Mouse (Mus musculus): ENCODE results near the gene Gm13287. TPM values are rescaled to one million over a fixed set of nuclear protein-coding genes. Genes with fewer than 3 reads are reported as not detected.
"Not testable (repeated sequence)": the region's sequence is repeated elsewhere in the genome, so short reads cannot be mapped to it uniquely, and the experiment has no call there.

Gene Gm13287
- polyA plus RNA-seq, 1 experiment from 2014 or later, result not detected

DNA sequence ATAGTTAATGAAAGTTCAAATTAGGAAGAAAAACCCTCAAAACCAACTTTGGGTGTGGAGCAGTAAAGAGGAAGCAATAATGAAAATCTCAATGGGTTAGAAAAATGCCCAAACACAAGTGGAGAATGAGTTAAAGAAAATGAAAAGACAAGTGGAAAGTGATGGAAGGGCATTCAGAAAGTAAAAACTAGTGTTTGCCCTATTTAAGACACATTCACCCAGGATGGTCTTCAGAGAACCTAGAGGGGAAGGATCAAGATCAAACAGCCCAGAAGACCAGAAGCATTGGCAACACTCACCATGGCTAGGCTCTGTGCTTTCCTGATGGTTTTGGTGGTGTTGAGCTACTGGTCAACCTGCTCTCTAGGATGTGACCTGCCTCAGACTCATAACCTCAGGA is 24.1 kb downstream of the Gm13287 start, which contains the start of gene Ifna6:
Gene Ifna6 (plus strand): TSS at position 301 of the 400 bp plus-strand sequence.
- H3K36me3 ChIP-seq (ENCODE audit: control insufficient read depth, insufficient read depth); H3K4me2 ChIP-seq (ENCODE audit: low read depth, low read length); H3K9me3 ChIP-seq (replicated peaks; ENCODE audit: control insufficient read depth, low read length); H3K4me3 ChIP-seq (ENCODE audit: low read length); H3K27me3 ChIP-seq (ENCODE audit: control insufficient read depth, insufficient read depth, low read length); H3K4me1 ChIP-seq (ENCODE audit: control insufficient read depth, insufficient read depth, low read length); ATAC-seq (replicated peaks; ENCODE audit: extremely low read depth, insufficient read depth, low FRiP score); H3K27ac ChIP-seq (ENCODE audit: low read length); H3K9ac ChIP-seq (ENCODE audit: low read length): not testable (repeated sequence)

GRCm38 (mm10) chr4:88830523-88830922 is 27.5 kb downstream of the Gm13287 start:
- ATAC-seq (replicated peaks; ENCODE audit: extremely low read depth, insufficient read depth, low FRiP score), result no peak
- no peak overlapping the region for H3K4me3 ChIP-seq (ENCODE audit: low read length)
- no peaks in the 10 kb centered on the region for H3K9me3 ChIP-seq (replicated peaks; ENCODE audit: control insufficient read depth, low read length)
- no peaks in the 10 kb centered on the region for H3K36me3 ChIP-seq (ENCODE audit: control insufficient read depth, insufficient read depth)
- H3K27me3 ChIP-seq (ENCODE audit: control insufficient read depth, insufficient read depth, low read length), result no peaks in the 10 kb centered on the region
- H3K4me2 ChIP-seq (ENCODE audit: low read depth, low read length), result no peak overlapping the region
- 15% methylated on average over 4 of the region's 4 CpGs for WGBS
- no peaks in the 10 kb centered on the region for H3K4me1 ChIP-seq (ENCODE audit: control insufficient read depth, insufficient read depth, low read length)
- H3K9ac ChIP-seq (ENCODE audit: low read length), result no peak overlapping the region
- H3K27ac ChIP-seq (ENCODE audit: low read length), result no peak overlapping the region

DNA sequence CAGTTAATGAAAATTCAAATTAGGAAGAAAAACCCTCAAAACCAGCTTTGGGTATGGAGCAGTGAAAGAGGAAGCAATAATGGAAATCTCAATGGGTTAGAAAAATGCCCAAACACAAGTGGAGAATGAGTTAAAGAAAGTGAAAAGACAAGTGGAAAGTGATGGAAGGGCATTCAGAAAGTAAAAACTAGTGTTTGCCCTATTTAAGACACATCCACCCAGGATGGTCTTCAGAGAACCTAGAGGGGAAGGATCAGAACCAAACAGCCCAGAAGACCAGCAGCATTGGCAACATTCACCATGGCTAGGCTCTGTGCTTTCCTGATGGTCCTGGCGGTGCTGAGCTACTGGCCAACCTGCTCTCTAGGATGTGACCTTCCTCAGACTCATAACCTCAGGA is 32.2 kb downstream of the Gm13287 start, which contains the start of gene Ifna5:
Gene Ifna5 (plus strand): TSS at position 301 of the 400 bp plus-strand sequence.
- not testable (repeated sequence) for H3K9ac ChIP-seq (ENCODE audit: low read length); H3K4me3 ChIP-seq (ENCODE audit: low read length); H3K4me2 ChIP-seq (ENCODE audit: low read depth, low read length); ATAC-seq (replicated peaks; ENCODE audit: extremely low read depth, insufficient read depth, low FRiP score); H3K36me3 ChIP-seq (ENCODE audit: control insufficient read depth, insufficient read depth); H3K27ac ChIP-seq (ENCODE audit: low read length); H3K27me3 ChIP-seq (ENCODE audit: control insufficient read depth, insufficient read depth, low read length); H3K4me1 ChIP-seq (ENCODE audit: control insufficient read depth, insufficient read depth, low read length); H3K9me3 ChIP-seq (replicated peaks; ENCODE audit: control insufficient read depth, low read length)
- 70% methylated on average over 1 of the region's 1 CpGs for WGBS

DNA sequence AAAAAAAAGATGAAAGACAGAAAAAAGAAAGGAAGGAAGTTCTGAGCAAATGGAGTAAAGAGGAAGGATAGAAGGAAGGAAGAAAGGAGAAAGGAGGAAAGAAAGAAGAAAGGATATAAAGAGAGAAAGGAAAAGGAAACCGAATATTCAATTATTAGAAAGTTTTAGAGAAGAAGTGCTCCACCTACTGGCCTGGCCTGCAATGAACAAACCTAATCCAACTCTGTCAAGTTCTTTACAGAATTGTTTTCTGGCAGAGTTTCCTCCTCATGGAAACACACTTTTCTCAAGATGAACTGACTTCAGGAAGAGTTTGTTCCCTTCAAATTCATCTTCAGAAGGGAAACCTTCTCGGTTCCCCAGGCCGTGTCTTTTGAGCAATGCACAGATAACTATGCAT is 35.8 kb downstream of the Gm13287 start:
- Histone ChIP-seq H3K4me3 (ENCODE audit: low read length) (no peak overlapping the region), H3K4me1 (ENCODE audit: control insufficient read depth, insufficient read depth, low read length) (no peaks in the 10 kb centered on the region), H3K9me3 (replicated peaks; ENCODE audit: control insufficient read depth, low read length) (no peaks in the 10 kb centered on the region), H3K27ac (ENCODE audit: low read length) (no peak overlapping the region), H3K9ac (ENCODE audit: low read length) (no peak overlapping the region), H3K4me2 (ENCODE audit: low read depth, low read length) (no peak overlapping the region), H3K27me3 (ENCODE audit: control insufficient read depth, insufficient read depth, low read length) (no peaks in the 10 kb centered on the region), H3K36me3 (ENCODE audit: control insufficient read depth, insufficient read depth) (no peaks in the 10 kb centered on the region)
- no peak for ATAC-seq (replicated peaks; ENCODE audit: extremely low read depth, insufficient read depth, low FRiP score)
- WGBS, result 30% methylated on average over 3 of the region's 3 CpGs

- no peak for ATAC-seq (replicated peaks; ENCODE audit: extremely low read depth, insufficient read depth, low FRiP score)
- Histone ChIP-seq H3K4me3 (ENCODE audit: low read length) (no peak overlapping the region), H3K27ac (ENCODE audit: low read length) (no peak overlapping the region), H3K9ac (ENCODE audit: low read length) (no peak overlapping the region), H3K9me3 (replicated peaks; ENCODE audit: control insufficient read depth, low read length) (no peaks in the 10 kb centered on the region), H3K36me3 (ENCODE audit: control insufficient read depth, insufficient read depth) (no peaks in the 10 kb centered on the region), H3K4me2 (ENCODE audit: low read depth, low read length) (no peak overlapping the region), H3K27me3 (ENCODE audit: control insufficient read depth, insufficient read depth, low read length) (no peaks in the 10 kb centered on the region), H3K4me1 (ENCODE audit: control insufficient read depth, insufficient read depth, low read length) (no peaks in the 10 kb centered on the region)
- 48% methylated on average over 3 of the region's 3 CpGs for WGBS
Measured at GRCm38 (mm10) chr4:88840058-88840457, 37.0 kb downstream of the Gm13287 start.

DNA sequence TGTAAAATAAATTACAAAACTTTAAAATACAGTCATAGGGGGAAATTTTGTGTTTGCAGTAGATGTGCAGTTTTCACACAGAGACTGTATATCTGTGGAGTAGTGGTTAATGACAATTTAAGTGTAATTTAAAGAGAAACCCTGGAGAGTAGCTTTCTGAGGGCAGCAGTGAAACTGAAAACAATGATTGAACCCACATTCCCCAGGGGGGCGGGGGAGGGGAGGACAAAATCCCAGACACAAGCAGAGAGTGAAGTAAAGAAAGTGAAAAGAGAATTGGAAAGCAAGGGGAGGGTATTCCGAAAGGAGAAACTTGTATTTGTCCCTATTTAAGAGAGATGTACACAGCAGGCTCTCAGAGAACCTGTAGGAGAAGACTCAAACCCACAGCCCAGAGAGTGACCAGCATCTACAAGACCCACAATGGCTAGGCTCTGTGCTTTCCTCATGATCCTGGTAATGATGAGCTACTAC is 38.4 kb downstream of the Gm13287 start, which contains the start of gene Ifna4:
Gene Ifna4 (plus strand): TSS at position 424 of the 474 bp plus-strand sequence.
- no peaks in the 10 kb centered on the region for H3K27me3 ChIP-seq (ENCODE audit: control insufficient read depth, insufficient read depth, low read length)
- 44% methylated on average over 2 of the region's 2 CpGs for WGBS
- H3K36me3 ChIP-seq (ENCODE audit: control insufficient read depth, insufficient read depth), result no peaks in the 10 kb centered on the region
- ATAC-seq (replicated peaks; ENCODE audit: extremely low read depth, insufficient read depth, low FRiP score), result no peak
- H3K9me3 ChIP-seq (replicated peaks; ENCODE audit: control insufficient read depth, low read length), result no peaks in the 10 kb centered on the region
- no peak within 1 kb of the TSS for H3K27ac ChIP-seq (ENCODE audit: low read length)
- no peak within 1 kb of the TSS for H3K9ac ChIP-seq (ENCODE audit: low read length)
- no peaks in the 10 kb centered on the region for H3K4me1 ChIP-seq (ENCODE audit: control insufficient read depth, insufficient read depth, low read length)
- H3K4me2 ChIP-seq (ENCODE audit: low read depth, low read length), result no peak within 1 kb of the TSS
- H3K4me3 ChIP-seq (ENCODE audit: low read length), result no peak within 1 kb of the TSS

GRCm38 (mm10) chr4:88845334-88845733 is 42.3 kb downstream of the Gm13287 start:
- H3K4me1 ChIP-seq (ENCODE audit: control insufficient read depth, insufficient read depth, low read length), result no peaks in the 10 kb centered on the region
- WGBS, result 31% methylated on average over 2 of the region's 2 CpGs
- H3K27ac ChIP-seq (ENCODE audit: low read length), result no peak overlapping the region
- no peaks in the 10 kb centered on the region for H3K27me3 ChIP-seq (ENCODE audit: control insufficient read depth, insufficient read depth, low read length)
- H3K4me3 ChIP-seq (ENCODE audit: low read length), result no peak overlapping the region
- H3K4me2 ChIP-seq (ENCODE audit: low read depth, low read length), result no peak overlapping the region
- H3K9ac ChIP-seq (ENCODE audit: low read length), result no peak overlapping the region
- no peak for ATAC-seq (replicated peaks; ENCODE audit: extremely low read depth, insufficient read depth, low FRiP score)
- H3K36me3 ChIP-seq (ENCODE audit: control insufficient read depth, insufficient read depth), result no peaks in the 10 kb centered on the region
- no peaks in the 10 kb centered on the region for H3K9me3 ChIP-seq (replicated peaks; ENCODE audit: control insufficient read depth, low read length)

DNA sequence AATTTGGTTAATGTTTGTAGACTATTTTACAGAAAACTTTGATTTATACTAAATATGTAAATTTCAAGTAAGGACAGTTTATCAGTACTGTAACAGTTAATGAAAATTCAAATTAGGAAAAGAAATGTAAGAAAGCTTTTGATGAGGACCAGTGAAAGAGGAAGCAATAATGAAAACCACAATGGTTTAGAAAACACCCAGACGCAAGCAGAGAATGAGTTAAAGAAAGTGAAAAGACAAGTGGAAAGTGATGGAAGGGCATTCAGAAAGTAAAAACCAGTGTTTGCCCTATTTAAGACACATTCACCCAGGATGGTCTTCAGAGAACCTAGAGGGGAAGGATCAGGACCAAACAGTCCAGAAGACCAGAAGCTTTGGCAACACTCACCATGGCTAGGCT is 46.6 kb downstream of the Gm13287 start, which contains the start of gene Ifna1:
Gene Ifna1 (plus strand): TSS at position 390 of the 400 bp plus-strand sequence.
- no peak for ATAC-seq (replicated peaks; ENCODE audit: extremely low read depth, insufficient read depth, low FRiP score)
- Histone ChIP-seq H3K27ac (ENCODE audit: low read length) (no peak within 1 kb of the TSS), H3K4me3 (ENCODE audit: low read length) (no peak within 1 kb of the TSS), H3K4me2 (ENCODE audit: low read depth, low read length) (no peak within 1 kb of the TSS), H3K9me3 (replicated peaks; ENCODE audit: control insufficient read depth, low read length) (no peaks in the 10 kb centered on the region), H3K9ac (ENCODE audit: low read length) (no peak within 1 kb of the TSS), H3K27me3 (ENCODE audit: control insufficient read depth, insufficient read depth, low read length) (no peaks in the 10 kb centered on the region), H3K4me1 (ENCODE audit: control insufficient read depth, insufficient read depth, low read length) (no peaks in the 10 kb centered on the region), H3K36me3 (ENCODE audit: control insufficient read depth, insufficient read depth) (no peaks in the 10 kb centered on the region)
- WGBS, result 75% methylated on average over 1 of the region's 1 CpGs

DNA sequence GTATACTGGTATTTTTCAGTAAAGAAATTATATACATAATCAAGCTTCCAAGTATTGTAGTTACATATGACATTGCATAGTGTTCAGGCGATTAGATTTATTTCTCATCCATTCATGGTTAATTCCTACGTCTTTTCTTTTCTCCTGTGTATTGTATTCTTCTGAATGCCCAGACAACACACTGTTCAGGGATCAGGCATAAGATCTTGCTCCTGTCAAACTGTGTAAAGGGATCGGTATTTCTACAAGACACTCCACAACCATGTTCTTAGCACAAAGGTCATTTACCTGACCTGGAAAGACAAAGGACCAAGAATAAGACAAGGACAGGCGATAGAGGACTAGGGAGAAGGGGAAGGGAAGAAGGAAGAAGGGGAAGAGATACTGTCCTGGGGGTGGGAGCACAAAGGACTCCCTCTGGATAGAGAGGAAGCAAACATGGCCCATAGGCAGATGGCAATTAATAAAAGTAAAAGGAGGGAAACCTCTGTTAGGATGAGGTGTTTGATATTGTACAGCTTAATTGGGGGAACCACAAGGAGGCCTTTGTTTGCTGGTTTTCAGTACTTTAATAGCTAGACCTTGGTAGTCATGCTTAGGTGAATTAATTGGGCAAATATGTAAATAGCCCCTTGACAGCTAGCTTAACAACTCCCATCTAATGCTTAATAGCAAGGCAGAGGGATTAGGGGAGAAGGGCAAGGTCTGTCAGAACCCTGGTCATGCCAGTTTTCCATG is 48.1 kb downstream of the Gm13287 start:
- Histone ChIP-seq H3K9me3 (replicated peaks; ENCODE audit: control insufficient read depth, low read length) (no peaks in the 10 kb centered on the region), H3K36me3 (ENCODE audit: control insufficient read depth, insufficient read depth) (no peaks in the 10 kb centered on the region), H3K4me1 (ENCODE audit: control insufficient read depth, insufficient read depth, low read length) (no peaks in the 10 kb centered on the region), H3K4me2 (ENCODE audit: low read depth, low read length) (no peak overlapping the region), H3K27me3 (ENCODE audit: control insufficient read depth, insufficient read depth, low read length) (no peaks in the 10 kb centered on the region), H3K4me3 (ENCODE audit: low read length) (no peak overlapping the region), H3K9ac (ENCODE audit: low read length) (no peak overlapping the region), H3K27ac (ENCODE audit: low read length) (no peak overlapping the region)
- ATAC-seq (replicated peaks; ENCODE audit: extremely low read depth, insufficient read depth, low FRiP score), result no peak
- 62% methylated on average over 4 of the region's 4 CpGs for WGBS
